In genomic region chr7:97387561-97388147, GRCm38 (mm10) we compare ENCODE assay signal across 1 mouse cellular context.
TF ChIP-seq lines count a peak whose summit lies in the region.

No protein-coding gene starts in this region.

TF ChIP-seq in MEL, 35 proteins besides CTCF, POLR2A, EP300 and RAD21:
- TF ChIP-seq CHD1 (IDR thresholded peaks at IDR 0.05; ENCODE audit: low read depth, low read length), result no peak
- no peak for TF ChIP-seq ZMIZ1 (IDR thresholded peaks at IDR 0.05; ENCODE audit: low read depth, low read length)
- no peak for TF ChIP-seq MYB (IDR thresholded peaks at IDR 0.05; ENCODE audit: low read depth, low read length)
- no peak for TF ChIP-seq MXI1 (IDR thresholded peaks at IDR 0.05; ENCODE audit: low read depth, low read length)
- TF ChIP-seq MAX (IDR thresholded peaks at IDR 0.05; ENCODE audit: low read length), result no peak
- no peak for TF ChIP-seq POLR2AphosphoS5 (IDR thresholded peaks at IDR 0.05; ENCODE audit: borderline replicate concordance, low read depth, low read length)
- TF ChIP-seq ZKSCAN1 (IDR thresholded peaks at IDR 0.05; ENCODE audit: low read depth, low read length), result no peak
